Mouse (Mus musculus) thymus, postnatal 4 days (tissue): ENCODE measurements around the gene Madcam1.

Source experiments
- DNase-seq: peaks from one replicate; pipeline ENCODE4 v3.0.0; 2021

Madcam1 gene

GRCm38 (mm10) chr10:79712499-79713126, 48.3 kb downstream of the Madcam1 start:
- DNase-seq = peak; percentile 92

GRCm38 (mm10) chr10:79713163-79713562, 48.8 kb downstream of the Madcam1 start:
- no peak for DNase-seq

- no peak for DNase-seq
Measured at GRCm38 (mm10) chr10:79714996-79715395, 50.6 kb downstream of the Madcam1 start.

- no peak for DNase-seq
Measured at GRCm38 (mm10) chr10:79716254-79716987, 52.1 kb downstream of the Madcam1 start, which contains the start of gene Hcn2. Gene Hcn2 (plus strand): TSS chr10:79716634.

- DNase-seq = peak; percentile 48
Measured at GRCm38 (mm10) chr10:79716988-79717355, 52.6 kb downstream of the Madcam1 start.

GRCm38 (mm10) chr10:79717640-79718357, 53.4 kb downstream of the Madcam1 start:
- DNase-seq = peak; percentile 81
